Mouse (Mus musculus): ENCODE measurements around the gene Blm.

DNA sequence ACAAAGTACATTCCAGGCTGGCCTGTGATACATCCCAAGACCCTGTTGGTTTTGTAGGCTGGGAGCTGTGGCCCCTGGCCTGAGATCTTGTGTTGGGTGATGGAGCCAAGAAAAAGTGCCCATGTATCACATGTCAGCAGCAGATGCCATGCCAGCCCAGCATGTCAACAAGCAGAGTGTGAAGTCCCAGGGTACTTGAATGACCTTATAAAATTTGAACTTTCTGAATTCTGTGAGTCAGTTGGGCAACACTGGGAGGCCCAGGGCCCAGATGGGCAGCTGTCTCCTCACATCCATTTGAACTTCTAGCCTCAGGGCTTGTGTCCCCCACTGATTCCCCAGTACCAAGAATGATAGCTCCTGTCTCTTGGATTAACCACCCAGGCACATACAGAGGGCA, 117.3 kb downstream of the Blm start:
- TF ChIP-seq CTCF (IDR thresholded peaks at IDR 0.05; ENCODE audit: control insufficient read depth, insufficient read depth, low read length) (no peak), POLR2A (IDR thresholded peaks at IDR 0.05; ENCODE audit: borderline replicate concordance, control insufficient read depth, low read depth, low read length) (no peak)
